Mouse (Mus musculus) spleen, postnatal 14 days (tissue): ENCODE results near the gene Msrb1.

ENCODE experiments used
- DNase-seq, 2 experiments: peaks; one replicate each; pipeline ENCODE4 v3.0.0; 2021 to 2022; ENCODE audit warnings: low spot score in 2 of 2

The Msrb1 gene

DNA sequence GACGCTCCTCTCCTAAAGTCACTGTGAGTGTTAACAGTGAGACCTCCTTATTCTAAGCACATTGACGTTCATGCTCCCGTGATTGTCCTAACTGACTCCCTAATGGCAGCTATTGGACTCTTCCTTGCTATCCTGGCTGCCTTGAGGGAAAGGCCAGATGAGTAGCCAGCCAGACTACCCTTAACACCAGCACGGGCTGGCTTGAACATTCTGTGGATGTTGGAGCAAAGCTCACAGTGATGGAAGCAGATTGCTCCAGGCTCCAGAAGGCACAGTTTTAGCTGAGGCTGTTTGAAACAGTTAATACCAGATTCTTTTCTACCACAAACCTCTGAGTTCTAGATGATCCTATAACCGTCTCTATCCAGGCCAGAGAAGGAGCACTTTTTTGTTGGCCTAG lies 7.5 kb downstream of the Msrb1 start:
- DNase-seq = no peak

DNA sequence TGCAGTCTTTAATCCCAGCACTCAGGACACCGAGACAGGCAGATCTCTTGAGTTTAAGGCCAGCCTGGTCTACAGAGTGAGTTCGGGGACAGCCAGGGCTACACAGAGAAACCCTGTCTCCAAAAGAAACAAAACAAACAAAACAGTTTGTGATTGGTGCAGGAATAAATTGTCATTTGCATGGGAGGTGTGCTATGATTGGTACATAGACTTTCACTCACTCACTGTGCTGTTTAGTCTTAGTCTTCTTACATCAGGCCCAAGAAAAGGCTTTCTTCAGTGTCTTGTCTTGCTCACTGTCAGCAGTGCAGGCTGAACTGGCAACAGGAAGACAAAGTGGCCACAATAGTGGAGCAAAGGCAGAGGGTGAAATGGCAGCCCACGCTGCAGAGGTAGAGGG lies 7.9 kb downstream of the Msrb1 start:
- DNase-seq = no peak

DNA sequence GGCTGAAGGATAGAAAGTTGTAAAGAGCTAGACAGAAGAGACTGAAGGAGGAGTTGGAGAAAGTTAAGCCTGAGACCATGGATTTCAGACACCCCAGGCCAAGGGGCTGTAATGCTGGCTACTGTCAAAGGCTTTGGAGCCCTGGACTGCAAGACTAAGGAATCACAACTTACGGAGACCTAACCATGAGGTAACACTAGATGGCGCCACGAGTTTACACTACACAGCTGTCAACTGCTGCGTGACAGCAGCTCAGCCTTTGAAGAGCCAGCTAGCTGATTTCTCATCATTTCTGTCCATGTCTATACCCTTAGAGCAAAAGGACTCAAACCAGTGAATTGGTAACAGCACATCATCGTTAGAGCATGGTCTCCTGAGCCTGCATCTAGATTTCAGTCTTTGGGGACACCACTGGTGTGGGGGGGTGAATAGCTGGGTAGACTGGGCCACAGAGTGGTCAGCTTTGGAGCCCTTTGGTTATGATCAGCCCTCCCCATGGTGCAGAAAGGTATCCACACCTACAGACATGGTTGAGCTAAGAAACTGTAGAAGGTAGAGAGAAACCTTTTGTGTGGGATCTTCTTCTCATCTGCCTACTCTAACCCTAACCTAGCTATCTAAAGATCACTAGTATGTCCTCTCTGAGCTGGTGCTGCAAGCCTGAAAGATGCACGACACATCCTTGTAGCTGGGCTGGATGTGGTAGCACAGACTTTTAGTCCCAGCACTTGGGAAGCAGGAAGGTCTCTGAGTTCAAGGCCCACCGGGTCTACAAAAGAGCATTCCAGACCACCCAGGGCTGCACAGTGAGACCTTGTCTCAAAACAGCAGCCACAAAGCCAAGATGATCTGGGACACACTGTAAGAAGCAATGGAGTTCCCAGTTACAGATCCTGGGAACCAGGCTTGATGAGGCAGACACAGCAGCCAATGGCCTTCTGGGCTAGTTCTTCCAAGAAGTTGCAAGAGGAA lies 9.4 kb downstream of the Msrb1 start:
- DNase-seq = peak; percentile 57 to 79

DNA sequence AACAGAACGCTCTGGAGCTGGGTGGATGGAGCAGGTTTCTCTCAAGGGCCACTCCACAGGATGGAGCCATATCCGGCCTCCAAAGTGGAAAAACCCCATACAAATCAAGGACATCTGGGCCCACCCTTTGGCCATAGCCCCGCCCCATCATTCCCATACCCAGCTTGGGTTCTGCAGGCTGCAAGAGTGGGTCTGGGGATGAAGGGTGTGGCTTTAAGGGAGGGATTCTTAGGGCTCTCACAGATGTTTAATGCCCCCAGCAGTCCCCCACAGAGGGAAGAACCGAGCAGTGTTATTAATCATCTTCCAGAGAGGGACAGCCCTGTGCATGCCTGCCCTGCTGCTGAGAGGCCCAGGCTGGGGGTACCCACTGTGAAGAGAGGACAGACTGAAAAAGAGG lies 10.5 kb downstream of the Msrb1 start:
- DNase-seq = no peak

DNA sequence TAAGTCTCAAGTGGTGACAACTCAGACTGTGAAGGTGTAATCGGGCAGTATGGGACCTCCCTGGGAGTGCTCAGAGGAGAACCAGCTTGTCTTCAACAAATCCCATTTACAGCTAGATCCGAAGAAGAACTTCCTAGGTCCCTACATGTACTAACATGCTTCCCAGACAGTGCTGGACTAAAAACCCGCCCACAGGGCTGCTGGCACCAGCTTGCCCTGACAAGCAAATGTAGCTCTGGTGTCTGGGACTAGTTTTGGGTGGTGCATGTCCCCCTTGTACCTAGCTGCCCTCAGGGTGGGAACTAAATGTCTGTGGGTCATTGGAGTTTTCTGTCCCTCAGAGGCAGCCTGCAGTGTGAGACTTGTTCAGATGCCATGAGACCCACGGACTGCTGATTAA lies 15.1 kb downstream of the Msrb1 start:
- no peak for DNase-seq

DNA sequence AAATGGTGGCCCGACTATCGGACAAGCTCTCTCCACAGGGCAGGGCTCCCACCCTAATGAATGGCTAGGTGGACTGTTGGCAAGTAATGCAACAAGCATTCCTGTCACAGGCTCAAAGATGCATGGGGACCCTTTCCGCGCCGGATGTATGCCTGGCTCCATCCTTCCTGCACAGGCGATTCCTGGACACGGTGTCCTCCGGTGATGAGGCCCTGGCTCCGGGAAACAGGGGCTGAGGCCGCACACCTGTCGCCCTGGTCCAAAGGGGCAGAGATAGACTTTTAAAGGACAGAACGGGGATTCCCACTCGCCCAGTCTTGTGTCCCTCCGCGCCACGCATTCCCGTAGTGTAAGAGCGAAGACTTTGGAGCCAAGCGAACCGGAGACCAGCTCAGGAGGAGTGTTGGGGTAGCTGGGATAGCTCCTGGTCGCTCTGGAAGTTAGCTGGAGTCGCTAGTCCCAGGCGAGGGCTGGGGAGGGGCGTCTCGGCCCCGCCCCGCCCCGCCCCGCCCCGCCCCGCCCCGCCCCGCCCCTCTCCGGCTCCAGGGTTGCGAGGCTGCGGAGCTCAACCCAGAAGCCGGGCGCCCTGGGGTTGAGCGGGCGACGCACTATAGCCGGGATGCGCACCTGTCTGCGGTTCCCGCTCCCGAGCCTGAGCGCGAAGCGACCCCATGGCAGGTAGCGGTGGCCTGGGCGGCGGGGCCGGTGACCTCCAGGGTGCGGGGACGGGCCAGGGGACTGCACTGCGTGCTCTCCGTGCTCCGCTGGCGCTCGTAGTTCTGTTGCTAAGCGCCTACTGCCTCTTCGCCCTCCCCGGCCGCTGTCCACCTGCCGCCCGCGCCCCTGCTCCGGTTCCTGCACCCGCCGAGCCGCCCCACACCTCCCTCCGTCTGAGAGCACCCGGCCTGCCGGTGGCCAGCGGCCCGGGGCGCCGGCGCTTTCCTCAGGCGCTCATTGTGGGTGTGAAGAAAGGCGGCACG lies 16.3 kb downstream of the Msrb1 start, which contains the start of gene Hs3st6:
TSS of gene Hs3st6 (plus strand) at position 574 of the 980 bp plus-strand sequence.
- no peak for DNase-seq

DNA sequence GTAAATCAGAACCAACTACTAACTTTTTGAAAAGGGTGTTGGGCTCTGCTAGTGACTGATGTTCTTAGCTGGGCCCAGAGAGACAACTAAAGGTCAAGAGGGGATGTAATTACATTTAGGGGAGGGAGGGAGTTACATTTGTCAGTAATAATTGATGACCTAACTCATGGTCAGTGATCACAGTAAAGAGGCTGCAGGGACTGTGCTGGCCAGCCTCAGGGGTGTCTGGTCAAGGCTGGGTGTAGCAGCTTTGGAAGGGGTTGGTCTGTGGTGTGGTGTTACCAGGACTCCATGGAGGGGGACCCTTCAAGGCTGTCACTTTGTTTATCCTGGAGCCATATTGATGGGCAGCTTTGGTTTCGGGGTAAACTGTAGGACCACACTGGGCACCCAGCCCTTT lies 21.0 kb downstream of the Msrb1 start:
- DNase-seq = no peak

DNA sequence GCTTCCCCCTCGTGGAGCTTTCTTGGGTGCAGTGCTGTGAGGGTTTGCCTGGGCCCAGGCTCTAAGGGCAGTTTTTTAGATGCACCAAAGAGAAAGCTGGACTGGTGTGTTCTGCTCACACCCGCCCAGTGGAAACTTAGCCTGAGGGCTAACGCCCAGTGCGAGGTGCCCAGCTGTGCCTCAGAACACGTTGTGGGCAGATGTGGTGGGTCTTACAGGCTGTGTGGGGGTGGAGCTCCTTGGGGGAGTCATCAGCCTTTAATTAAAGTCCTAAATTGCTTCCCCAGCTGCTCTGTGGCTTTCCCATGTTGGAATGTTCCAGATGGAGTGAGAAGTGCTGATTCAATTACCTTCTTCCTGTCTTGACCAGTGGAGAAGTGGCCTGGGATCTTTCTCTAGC lies 24.7 kb downstream of the Msrb1 start:
- no peak for DNase-seq

DNA sequence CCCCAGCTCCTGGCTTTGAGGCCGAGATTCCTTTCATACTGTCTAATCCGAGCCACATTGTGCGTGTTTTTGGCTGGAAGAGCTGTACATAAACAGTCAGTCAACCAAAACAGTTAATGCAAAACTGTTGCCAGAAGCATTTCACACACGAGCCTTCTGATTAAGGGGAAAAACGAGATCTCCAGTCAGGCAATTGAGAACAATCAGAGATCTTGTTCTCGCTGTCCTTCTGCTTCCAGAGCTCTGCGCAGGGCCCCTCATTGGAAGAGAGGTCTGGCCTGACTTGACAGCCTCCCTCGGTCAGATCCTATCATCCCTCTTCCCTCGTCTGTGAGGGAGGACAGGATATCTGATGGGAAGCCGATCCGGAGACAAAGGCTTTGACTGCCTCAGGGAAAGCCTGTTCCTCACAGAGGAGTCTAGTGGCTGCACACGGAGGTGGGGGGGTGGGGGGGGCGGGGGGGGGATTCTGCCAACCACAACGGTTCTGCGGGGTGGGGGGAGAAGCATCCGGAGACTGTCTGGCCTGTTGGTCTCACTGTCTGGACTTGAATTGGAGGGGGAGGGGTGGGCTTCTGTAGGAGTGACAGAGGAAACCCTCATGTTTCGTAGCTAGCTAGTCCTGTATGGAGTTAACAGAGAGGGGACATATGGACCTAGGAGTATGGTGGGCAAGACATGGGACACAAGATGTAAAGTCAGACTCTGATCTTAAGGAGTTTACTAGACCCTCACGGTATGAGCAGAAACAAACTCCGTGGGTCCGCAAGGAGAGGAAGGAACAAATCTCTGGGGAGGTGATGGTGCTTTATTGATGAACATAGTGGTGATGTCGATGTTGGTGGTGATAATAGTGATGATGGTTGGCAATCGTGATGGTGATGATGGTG lies 28.8 kb downstream of the Msrb1 start:
- no peak for DNase-seq

DNA sequence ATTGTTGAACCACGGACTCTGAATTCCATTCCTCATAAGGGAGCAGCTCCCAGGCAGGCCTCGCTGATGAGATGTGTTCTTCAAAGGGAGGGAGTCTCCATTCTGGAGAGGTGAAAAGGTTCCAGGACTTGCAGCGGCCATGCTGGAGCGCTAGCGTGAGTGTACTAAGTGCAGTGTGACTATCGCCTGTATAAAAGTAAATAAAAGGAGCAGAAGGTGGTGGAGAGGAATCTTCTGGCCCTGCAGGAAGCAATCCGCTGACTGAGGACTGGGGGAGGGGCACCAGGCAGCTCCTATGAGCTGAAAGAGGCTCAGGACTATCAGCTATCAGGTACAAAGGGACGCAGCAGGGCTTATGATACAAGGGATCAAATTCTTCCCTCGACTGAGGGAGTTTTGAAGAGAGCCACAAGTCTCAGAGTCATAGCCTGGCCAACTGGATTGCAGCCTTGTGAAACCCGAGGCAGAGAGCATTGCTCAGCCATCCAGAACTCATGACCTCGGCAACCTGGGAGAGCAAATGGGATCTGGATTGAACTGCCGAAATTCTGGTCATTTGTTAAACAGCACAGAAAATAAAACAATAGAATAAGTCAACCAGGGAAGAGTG lies 29.9 kb downstream of the Msrb1 start:
- DNase-seq = no peak

DNA sequence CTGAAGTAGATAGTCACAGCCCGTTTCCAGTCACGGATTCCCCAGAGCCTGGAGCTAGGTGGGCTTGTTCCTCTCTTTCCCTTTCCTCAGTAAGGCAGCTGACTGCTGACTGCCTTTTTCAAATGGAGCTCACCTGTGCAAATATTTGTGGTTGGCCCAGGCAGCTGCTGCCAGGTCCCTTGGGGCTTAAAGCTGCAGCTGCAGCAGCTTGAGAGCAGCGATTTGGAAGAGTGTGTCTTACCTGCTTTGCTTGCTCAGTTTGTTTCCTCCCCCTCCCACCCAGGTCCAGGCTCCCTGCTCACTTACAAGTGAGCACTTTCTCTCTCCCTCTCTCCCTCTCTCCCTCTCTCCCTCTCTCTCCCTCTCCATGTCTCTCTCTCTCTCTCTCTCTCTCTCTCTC lies 32.7 kb downstream of the Msrb1 start:
- no peak for DNase-seq

DNA sequence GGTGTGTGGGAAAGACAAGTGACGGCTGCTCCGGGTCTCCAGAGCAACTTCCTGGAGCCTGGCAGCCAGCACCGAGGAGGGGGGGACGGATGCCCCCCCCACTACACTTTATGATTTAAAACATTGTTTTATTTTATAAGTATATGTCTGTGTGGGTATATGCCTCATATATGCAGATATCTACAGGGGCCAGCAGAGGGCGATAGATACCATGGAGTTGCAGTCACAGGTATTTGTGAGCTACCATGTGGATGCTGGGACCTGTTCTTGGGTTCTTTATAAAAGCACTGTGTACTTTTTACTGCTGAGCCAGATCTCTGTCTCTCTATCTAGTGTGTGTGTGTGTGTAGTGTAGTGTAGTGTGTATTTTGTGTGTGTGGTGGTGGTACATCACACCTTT lies 36.8 kb downstream of the Msrb1 start:
- no peak for DNase-seq

DNA sequence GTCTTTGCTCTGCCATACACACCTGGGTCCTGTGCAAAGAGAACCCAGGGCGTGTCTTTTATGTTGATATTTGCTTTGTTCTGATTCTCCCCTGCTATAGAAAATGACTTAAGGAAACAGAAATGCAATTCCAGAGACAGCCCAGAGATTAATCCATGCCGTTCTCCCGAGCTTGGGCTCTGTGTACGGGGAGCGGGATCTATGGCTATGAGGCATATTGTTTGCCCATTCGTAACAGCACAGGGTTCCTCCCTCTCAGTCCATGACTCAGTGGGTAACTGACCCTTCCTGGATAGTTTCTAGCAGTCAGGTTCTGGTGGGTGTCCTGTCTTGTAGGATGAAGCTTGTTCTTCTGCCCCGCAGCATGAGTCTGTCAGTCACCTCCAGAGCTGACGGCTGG lies 38.7 kb downstream of the Msrb1 start:
- DNase-seq = no peak

DNA sequence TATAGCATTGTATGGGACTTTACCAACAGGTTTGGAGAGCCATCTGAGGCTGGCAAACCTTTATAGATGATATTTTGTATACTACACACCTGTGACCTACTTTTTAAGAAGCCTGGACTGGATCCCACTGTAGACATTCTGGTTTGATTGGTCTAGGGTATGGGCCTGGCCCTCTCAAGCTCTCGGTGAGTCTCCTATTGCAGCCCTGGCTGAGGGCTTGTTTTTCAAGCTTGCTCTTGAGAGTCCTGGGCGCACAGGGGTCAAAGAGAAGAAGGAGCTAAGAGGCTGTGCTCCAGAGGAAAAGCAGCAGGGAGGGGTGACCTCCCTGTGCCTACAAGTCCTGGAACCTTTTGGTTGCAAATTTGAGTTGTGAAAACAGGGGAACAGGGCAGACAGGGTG lies 40.6 kb downstream of the Msrb1 start:
- DNase-seq = no peak

DNA sequence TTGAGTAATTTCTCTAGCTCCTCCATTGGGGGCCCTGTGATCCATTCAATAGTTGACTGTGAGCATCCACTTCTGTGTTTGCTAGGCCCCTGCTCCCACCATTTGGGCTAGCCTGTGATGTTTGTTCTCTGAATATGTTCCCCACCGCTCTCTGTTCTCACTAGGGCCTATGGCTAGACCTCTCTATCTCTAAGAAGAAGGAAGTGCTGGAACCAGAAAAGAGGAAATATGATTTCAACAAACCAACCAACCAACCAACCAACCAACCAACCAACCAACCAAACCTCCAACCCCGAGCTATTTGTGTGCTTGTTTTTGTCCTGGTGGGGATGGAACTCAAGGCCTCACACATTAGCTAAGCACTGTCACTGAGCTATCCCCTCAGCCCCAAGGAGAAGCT lies 44.4 kb downstream of the Msrb1 start:
- no peak for DNase-seq

DNA sequence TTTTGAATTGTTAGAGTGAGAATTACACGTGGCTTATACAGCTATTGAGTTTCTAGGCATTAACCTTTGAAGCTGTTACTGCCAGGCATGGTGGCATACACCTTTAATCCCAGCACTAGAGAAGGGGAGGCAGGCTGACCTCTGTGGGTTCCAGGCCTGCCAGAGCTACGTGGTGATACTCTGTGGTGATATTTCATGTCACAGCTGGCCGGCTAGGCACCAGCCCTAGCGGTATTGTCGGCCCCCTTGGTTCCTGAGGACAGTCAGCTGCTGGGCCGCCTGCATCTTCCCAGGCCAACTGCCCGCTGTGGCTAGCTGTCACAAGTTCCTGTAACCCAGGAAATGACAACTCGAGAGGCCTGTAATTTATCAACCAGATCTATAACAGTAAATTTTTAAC lies 55.7 kb downstream of the Msrb1 start:
- no peak for DNase-seq
